Mouse (Mus musculus) MEL (cell line): ENCODE results near the gene Cdiptos. TPM values are rescaled to one million over a fixed set of nuclear protein-coding genes. Genes with fewer than 3 reads are reported as not detected.
A peak's percentile ranks its signal among the peaks of the same experiment; 100 is the strongest.

Experiments
- DNase-seq: peaks from one replicate; pipeline ENCODE4 v3.0.0; 2011; ENCODE audit warnings: low read depth, low spot score
- H3K27ac ChIP-seq: 2 replicates; pipeline ENCODE4 v1.5.1; 2012; ENCODE audit warnings: low read depth, mild to moderate bottlenecking, control low read depth, low read length, moderate library complexity; ENCODE audit not compliant: control insufficient read depth
- H3K27me3 ChIP-seq, 2 experiments: fragments of 150-350 bp in 1 of 2; sonication (generic) in 1 of 2; 2 replicates each; pipeline ENCODE4 v1.6.1; 2012; ENCODE audit warnings: low read length in 2 of 2, mild to moderate bottlenecking in 2 of 2, improper control_type of control experiment in 1 of 2, moderate library complexity in 1 of 2; ENCODE audit not compliant: insufficient read depth in 2 of 2, control insufficient read depth in 1 of 2
- H3K36me3 ChIP-seq, 2 experiments: 2 replicates each; pipeline ENCODE4 v1.6.1; 2012 to 2014; ENCODE audit warnings: low read length in 2 of 2, improper control_type of control experiment in 1 of 2, inconsistent platforms in 1 of 2, mild to moderate bottlenecking in 1 of 2; ENCODE audit not compliant: insufficient read depth in 2 of 2, control insufficient read depth in 1 of 2
- H3K4me1 ChIP-seq, 2 experiments: fragments of 150-350 bp in 1 of 2; sonication (generic) in 1 of 2; 2 replicates each; pipeline ENCODE4 v1.6.1; 2012; ENCODE audit warnings: low read length in 2 of 2, improper control_type of control experiment in 1 of 2, mild to moderate bottlenecking in 1 of 2; ENCODE audit not compliant: insufficient read depth in 2 of 2, control insufficient read depth in 1 of 2
- H3K4me3 ChIP-seq, 2 experiments: fragments of 150-350 bp in 1 of 2; sonication (generic) in 1 of 2; 2 replicates each; pipeline ENCODE4 v1.5.1; 2012; ENCODE audit warnings: low read depth in 2 of 2, low read length in 2 of 2, mild to moderate bottlenecking in 2 of 2, moderate library complexity in 2 of 2, control low read depth in 1 of 2, improper control_type of control experiment in 1 of 2; ENCODE audit not compliant: control insufficient read depth in 1 of 2, insufficient read depth in 1 of 2
- H3K79me2 ChIP-seq: 2 replicates; pipeline ENCODE4 v1.6.1; 2012; ENCODE audit warnings: mild to moderate bottlenecking, low read length, moderate library complexity; ENCODE audit not compliant: control insufficient read depth, poor library complexity, insufficient read depth
- H3K9ac ChIP-seq: 2 replicates; pipeline ENCODE4 v1.6.1; 2012; ENCODE audit warnings: low read depth, mild to moderate bottlenecking, control low read depth, low read length, moderate library complexity; ENCODE audit not compliant: control insufficient read depth, poor library complexity, severe bottlenecking
- H3K9me3 ChIP-seq: fragments of 150-350 bp; sonication (generic); replicated peaks from 2 replicates; pipeline ENCODE4 v1.6.1; 2012; ENCODE audit warnings: mild to moderate bottlenecking, low read length, improper control_type of control experiment, moderate library complexity; ENCODE audit not compliant: insufficient read depth
- BHLHE40 ChIP-seq: IDR thresholded peaks from 2 replicates; pipeline ENCODE4 v1.6.1; 2012; ENCODE audit warnings: low read depth, mild to moderate bottlenecking, inconsistent platforms, low read length, improper control_type of control experiment, borderline replicate concordance
- CHD1 ChIP-seq: IDR thresholded peaks from 2 replicates; pipeline ENCODE4 v1.6.1; 2012; ENCODE audit warnings: low read depth, mild to moderate bottlenecking, inconsistent platforms, low read length, improper control_type of control experiment
- CTCF ChIP-seq, 3 experiments: IDR thresholded peaks in 2 of 3; conservative IDR thresholded peaks in 1 of 3; 2 replicates each; pipeline ENCODE4 v1.5.1; 2011 to 2012; ENCODE audit warnings: low read length in 3 of 3, low read depth in 2 of 3, mild to moderate bottlenecking in 2 of 3, improper control_type of control experiment in 1 of 3, inconsistent platforms in 1 of 3, mixed read lengths in 1 of 3, moderate library complexity in 1 of 3; ENCODE audit not compliant: control insufficient read depth in 1 of 3, insufficient read depth in 1 of 3, poor library complexity in 1 of 3, severe bottlenecking in 1 of 3
- E2F4 ChIP-seq: IDR thresholded peaks from 2 replicates; pipeline ENCODE4 v1.6.1; 2011; ENCODE audit warnings: low read depth, low read length, improper control_type of control experiment, borderline replicate concordance
- ELF1 ChIP-seq: IDR thresholded peaks from 2 replicates; pipeline ENCODE4 v1.6.1; 2014; ENCODE audit warnings: low read depth, mild to moderate bottlenecking, inconsistent platforms, low read length, improper control_type of control experiment, moderate library complexity
- ETS1 ChIP-seq: IDR thresholded peaks from 2 replicates; pipeline ENCODE4 v1.6.1; 2012; ENCODE audit warnings: low read depth, mild to moderate bottlenecking, inconsistent platforms, low read length, improper control_type of control experiment, moderate library complexity
- GABPA ChIP-seq: IDR thresholded peaks from 2 replicates; pipeline ENCODE4 v1.6.1; 2012; ENCODE audit warnings: low read depth, mild to moderate bottlenecking, inconsistent platforms, low read length, improper control_type of control experiment, moderate library complexity
- GATA1 ChIP-seq: IDR thresholded peaks from 2 replicates; pipeline ENCODE4 v1.6.1; 2011; ENCODE audit warnings: low read depth, low read length, improper control_type of control experiment
- HCFC1 ChIP-seq: IDR thresholded peaks from 2 replicates; pipeline ENCODE4 v1.6.1; 2012; ENCODE audit warnings: low read depth, mild to moderate bottlenecking, inconsistent platforms, low read length, improper control_type of control experiment, moderate library complexity
- KAT2A ChIP-seq: conservative IDR thresholded peaks from 2 replicates; pipeline ENCODE4 v1.6.1; 2012; ENCODE audit warnings: low read depth, low read length, improper control_type of control experiment, inconsistent platforms
- MAFK ChIP-seq: IDR thresholded peaks from 2 replicates; pipeline ENCODE4 v1.6.1; 2011; ENCODE audit warnings: low read depth, mild to moderate bottlenecking, low read length, improper control_type of control experiment, borderline replicate concordance
- MAX ChIP-seq: IDR thresholded peaks from 2 replicates; pipeline ENCODE4 v1.6.1; 2011; ENCODE audit warnings: low read length, improper control_type of control experiment
- MEF2A ChIP-seq: IDR thresholded peaks from 2 replicates; pipeline ENCODE4 v1.6.1; 2014; ENCODE audit warnings: low read depth, mild to moderate bottlenecking, inconsistent platforms, low read length, improper control_type of control experiment; ENCODE audit not compliant: poor library complexity, insufficient replicate concordance, severe bottlenecking; ENCODE audit errors: extremely low read depth
- MXI1 ChIP-seq: IDR thresholded peaks from 2 replicates; pipeline ENCODE4 v1.6.1; 2011; ENCODE audit warnings: mild to moderate bottlenecking, low read depth, low read length, improper control_type of control experiment
- MYB ChIP-seq: IDR thresholded peaks from 2 replicates; pipeline ENCODE4 v1.6.1; 2011; ENCODE audit warnings: mild to moderate bottlenecking, low read depth, low read length, improper control_type of control experiment
- MYC ChIP-seq: IDR thresholded peaks from 2 replicates; pipeline ENCODE4 v1.6.1; 2011; ENCODE audit warnings: low read depth, mild to moderate bottlenecking, low read length, improper control_type of control experiment, moderate library complexity
- NELFE ChIP-seq: IDR thresholded peaks from 2 replicates; pipeline ENCODE4 v1.6.1; 2011; ENCODE audit warnings: low read depth, low read length, improper control_type of control experiment
- NRF1 ChIP-seq: IDR thresholded peaks from 2 replicates; pipeline ENCODE4 v1.6.1; 2014; ENCODE audit warnings: low read depth, mild to moderate bottlenecking, inconsistent platforms, low read length, improper control_type of control experiment, moderate library complexity; ENCODE audit not compliant: poor library complexity, insufficient read depth, severe bottlenecking
- POLR2A ChIP-seq, 2 experiments: IDR thresholded peaks; 2 replicates each; pipeline ENCODE4 v1.6.1; 2011 to 2012; ENCODE audit warnings: low read length in 2 of 2, mild to moderate bottlenecking in 2 of 2, control low read depth in 1 of 2, improper control_type of control experiment in 1 of 2, low read depth in 1 of 2, moderate library complexity in 1 of 2; ENCODE audit not compliant: control insufficient read depth in 1 of 2, insufficient read depth in 1 of 2, poor library complexity in 1 of 2
- POLR2AphosphoS2 ChIP-seq: IDR thresholded peaks from 2 replicates; pipeline ENCODE4 v1.6.1; 2011; ENCODE audit warnings: low read length, improper control_type of control experiment
- POLR2AphosphoS5 ChIP-seq: IDR thresholded peaks from 2 replicates; pipeline ENCODE4 v1.6.1; 2012; ENCODE audit warnings: low read depth, borderline replicate concordance, mild to moderate bottlenecking, inconsistent platforms, low read length, moderate library complexity, mixed read lengths
- RAD21 ChIP-seq: IDR thresholded peaks from 2 replicates; pipeline ENCODE4 v1.6.1; 2011; ENCODE audit warnings: mild to moderate bottlenecking, low read depth, low read length, improper control_type of control experiment
- RCOR1 ChIP-seq: IDR thresholded peaks from 2 replicates; pipeline ENCODE4 v1.6.1; 2012; ENCODE audit warnings: low read depth, mild to moderate bottlenecking, inconsistent platforms, low read length, improper control_type of control experiment
- SIN3A ChIP-seq: IDR thresholded peaks from 2 replicates; pipeline ENCODE4 v1.6.1; 2012; ENCODE audit warnings: low read length, improper control_type of control experiment, inconsistent platforms
- SMC3 ChIP-seq: IDR thresholded peaks from 2 replicates; pipeline ENCODE4 v1.6.1; 2011; ENCODE audit warnings: low read depth, low read length, improper control_type of control experiment
- TAL1 ChIP-seq: IDR thresholded peaks from 2 replicates; pipeline ENCODE4 v1.6.1; 2012; ENCODE audit warnings: mild to moderate bottlenecking, inconsistent platforms, low read length, moderate library complexity, mixed read lengths
- TBP ChIP-seq: IDR thresholded peaks from 2 replicates; pipeline ENCODE4 v1.8.0; 2011; ENCODE audit warnings: low read depth, low read length, improper control_type of control experiment
- TCF12 ChIP-seq: IDR thresholded peaks from 2 replicates; pipeline ENCODE4 v1.6.1; 2014; ENCODE audit warnings: low read depth, mild to moderate bottlenecking, inconsistent platforms, low read length, improper control_type of control experiment, moderate library complexity
- UBTF ChIP-seq: IDR thresholded peaks from 2 replicates; pipeline ENCODE4 v1.6.1; 2012; ENCODE audit warnings: low read depth, mild to moderate bottlenecking, inconsistent platforms, low read length, improper control_type of control experiment, moderate library complexity, borderline replicate concordance; ENCODE audit not compliant: insufficient read depth
- USF2 ChIP-seq, 2 experiments: IDR thresholded peaks; 2 replicates each; pipeline ENCODE4 v1.6.1; 2011 to 2012; ENCODE audit warnings: improper control_type of control experiment in 2 of 2, low read length in 2 of 2, borderline replicate concordance in 1 of 2, inconsistent platforms in 1 of 2, low read depth in 1 of 2, mild to moderate bottlenecking in 1 of 2; ENCODE audit not compliant: insufficient read depth in 1 of 2
- ZC3H11A ChIP-seq: IDR thresholded peaks from 2 replicates; pipeline ENCODE4 v1.6.1; 2012; ENCODE audit warnings: low read depth, mild to moderate bottlenecking, inconsistent platforms, low read length, improper control_type of control experiment
- ZKSCAN1 ChIP-seq: IDR thresholded peaks from 2 replicates; pipeline ENCODE4 v1.6.1; 2012; ENCODE audit warnings: low read depth, mild to moderate bottlenecking, inconsistent platforms, low read length, improper control_type of control experiment, moderate library complexity
- ZMIZ1 ChIP-seq: IDR thresholded peaks from 2 replicates; pipeline ENCODE4 v1.6.1; 2012; ENCODE audit warnings: low read depth, mild to moderate bottlenecking, inconsistent platforms, low read length, improper control_type of control experiment, moderate library complexity
- ZNF384 ChIP-seq: IDR thresholded peaks from 2 replicates; pipeline ENCODE4 v1.6.1; 2012; ENCODE audit warnings: low read depth, mild to moderate bottlenecking, inconsistent platforms, low read length, improper control_type of control experiment
- polyA plus RNA-seq, 2 experiments: library from polyadenylated mRNA; stranded (reverse) in 1 of 2; unstranded in 1 of 2; fragments of >175 nt in 1 of 2; fragments of >200 nt in 1 of 2; gene quantifications; 2 replicates each; pipeline versions ENCODE4 v1.2.1 to v1.2.4; 2012; ENCODE audit warnings: low replicate concordance in 2 of 2, low read depth in 1 of 2; ENCODE audit not compliant: insufficient read length in 2 of 2, insufficient read depth in 1 of 2, missing spikeins in 1 of 2
- total RNA-seq: library from RNA; depleted of rRNA; stranded (reverse); fragments of 300-350 nt; gene quantifications from 2 replicates; pipeline ENCODE4 v1.2.3, GENCODE M21; 2012; rRNA removed

Cdiptos gene
- total RNA-seq (0.35 and 0.49 TPM in 2 replicates), polyA plus RNA-seq (1 to 10 TPM in 1 of 2 experiments, not detected in 1; 1.8 TPM)

GRCm38 (mm10) chr7:126975950-126976866 lies at the start of gene Cdiptos:
Gene Cdiptos, minus strand, starts transcription at chr7:126976098.
- Histone ChIP-seq H3K4me3 (peak within 1 kb of the TSS; percentile 75 to 95), H3K36me3 (peaks cover 0 to 8% of the 10 kb centered on the region in 2 experiments; a peak in 2 of 4 replicates), H3K9me3 (no peaks in the 10 kb centered on the region), H3K79me2 (peaks cover 12% of the 10 kb centered on the region), H3K27me3 (no peaks in the 10 kb centered on the region), H3K4me1 (peaks cover 0 to 13% of the 10 kb centered on the region in 2 experiments; a peak in 2 of 4 replicates), H3K9ac (peak within 1 kb of the TSS; percentile 81), H3K27ac (peak within 1 kb of the TSS; percentile 93)
- peak; percentile 99 for DNase-seq
- no peak for TF ChIP-seq RAD21
- no peak for TF ChIP-seq POLR2AphosphoS5
- no peak for TF ChIP-seq USF2 (IDR thresholded peaks at IDR 0.05; ENCODE audit: borderline replicate concordance in 1 of 2, insufficient read depth in 1 of 2, low read depth in 1 of 2, low read length in 2 of 2)
- TF ChIP-seq ZNF384 = no peak
- peak; percentile 49 for TF ChIP-seq NELFE
- TF ChIP-seq RCOR1 = no peak
- TF ChIP-seq TCF12 = peak; percentile 25; the same call in 1 of the 2 replicates
- peak; percentile 100 for TF ChIP-seq CHD1
- TF ChIP-seq UBTF = no peak
- TF ChIP-seq TAL1 = no peak
- no peak; the same call in 1 of the 2 replicates for TF ChIP-seq GABPA
- no peak for TF ChIP-seq GATA1
- no peak; the same call in 1 of the 2 replicates for TF ChIP-seq SMC3
- TF ChIP-seq MXI1 = peak; percentile 83
- TF ChIP-seq ZC3H11A = no peak
- no peak for TF ChIP-seq POLR2AphosphoS2
- no peak for TF ChIP-seq E2F4
- peak; percentile 91 for TF ChIP-seq HCFC1
- TF ChIP-seq ZMIZ1 = no peak; the same call in 1 of the 2 replicates
- TF ChIP-seq SIN3A = peak; percentile 95
- peak; percentile 76 for TF ChIP-seq ELF1
- peak; percentile 59 to 67; a peak in 3 of 4 replicates for TF ChIP-seq POLR2A (IDR thresholded peaks at IDR 0.05; ENCODE audit: control insufficient read depth in 1 of 2, insufficient read depth in 1 of 2, low read depth in 1 of 2, low read length in 2 of 2, poor library complexity in 1 of 2)
- peak; percentile 67; the same call in 1 of the 2 replicates for TF ChIP-seq MAX
- TF ChIP-seq MEF2A = no peak
- no peak for TF ChIP-seq ZKSCAN1
- TF ChIP-seq MYB = no peak
- TF ChIP-seq ETS1 = no peak
- TF ChIP-seq MAFK = no peak
- peak; percentile 91 to 96 (median 95) for TF ChIP-seq CTCF (IDR thresholded peaks at IDR 0.05 in 2 of 3, conservative IDR thresholded peaks at IDR 0.05 in 1 of 3; ENCODE audit: control insufficient read depth in 1 of 3, insufficient read depth in 1 of 3, low read depth in 2 of 3, low read length in 3 of 3, poor library complexity in 1 of 3, severe bottlenecking in 1 of 3)
- TF ChIP-seq MYC = peak; percentile 86
- peak; percentile 50; the same call in 1 of the 2 replicates for TF ChIP-seq NRF1
- TF ChIP-seq BHLHE40 = no peak
- TF ChIP-seq KAT2A = no peak; the same call in 1 of the 2 replicates
- TF ChIP-seq TBP = peak; percentile 75
